Mouse (Mus musculus) C2C12 (cell line): ENCODE measurements around the gene Stx19.

Source experiments
- CEBPB ChIP-seq: IDR thresholded peaks from one replicate; pipeline ENCODE4 v1.6.1; 2011; ENCODE audit warnings: low read depth, mild to moderate bottlenecking, control low read depth, moderate library complexity
- CTCF ChIP-seq: IDR thresholded peaks from one replicate; pipeline ENCODE4 v1.5.1; 2011; ENCODE audit not compliant: control insufficient read depth, insufficient read depth, insufficient read length
- FOSL1 ChIP-seq: IDR thresholded peaks from one replicate; pipeline ENCODE4 v1.8.0; 2011; ENCODE audit warnings: mild to moderate bottlenecking, low read length; ENCODE audit not compliant: poor library complexity, insufficient read depth, severe bottlenecking
- MAX ChIP-seq: IDR thresholded peaks from one replicate; pipeline ENCODE4 v1.6.1; 2011; ENCODE audit warnings: mild to moderate bottlenecking, control low read depth
- MYOD1 ChIP-seq: IDR thresholded peaks from one replicate; pipeline ENCODE4 v1.6.1; 2011; ENCODE audit warnings: low read depth; ENCODE audit not compliant: control insufficient read depth, insufficient read length
- MYOG ChIP-seq: IDR thresholded peaks from one replicate; pipeline ENCODE4 v1.6.1; 2011; ENCODE audit not compliant: control insufficient read depth, insufficient read length; ENCODE audit errors: extremely low read depth
- USF1 ChIP-seq: IDR thresholded peaks from one replicate; pipeline ENCODE4 v1.6.1; 2011; ENCODE audit warnings: low read depth, mild to moderate bottlenecking, control low read depth, moderate library complexity

- no peak for TF ChIP-seq CTCF
- TF ChIP-seq USF1 = no peak
- no peak for TF ChIP-seq MYOG
- TF ChIP-seq MYOD1 = no peak
- TF ChIP-seq MAX = no peak
- TF ChIP-seq FOSL1 = no peak
- TF ChIP-seq CEBPB = no peak
Observed at GRCm38 (mm10) chr16:62860140-62860539, 45.7 kb downstream of the Stx19 start.
